Mouse (Mus musculus) bone marrow macrophage, adult 2 months (primary cell): Measurements from ENCODE around the gene Ubac1. TPM values are rescaled to one million over a fixed set of nuclear protein-coding genes. Genes with fewer than 3 reads are reported as not detected.
A peak's percentile ranks its signal among the peaks of the same experiment; 100 is the strongest.

Experiments
- H3K27ac ChIP-seq: 2 replicates; pipeline ENCODE4 v1.5.1; 2012; ENCODE audit warnings: low read depth, low read length; ENCODE audit not compliant: insufficient read depth
- H3K4me1 ChIP-seq: 2 replicates; pipeline ENCODE4 v1.6.1; 2012; ENCODE audit warnings: low read length; ENCODE audit not compliant: control insufficient read depth, insufficient read depth
- H3K4me3 ChIP-seq: 2 replicates; pipeline ENCODE4 v1.5.1; 2012; ENCODE audit warnings: mild to moderate bottlenecking, low read length, moderate library complexity; ENCODE audit not compliant: insufficient read depth
- CTCF ChIP-seq: IDR thresholded peaks from 2 replicates; pipeline ENCODE4 v1.5.1; 2012; ENCODE audit warnings: low read depth, mild to moderate bottlenecking, low read length, moderate library complexity
- POLR2A ChIP-seq: IDR thresholded peaks from 2 replicates; pipeline ENCODE4 v1.6.1; 2012; ENCODE audit warnings: mild to moderate bottlenecking, low read depth, low read length, borderline replicate concordance
- polyA plus RNA-seq: library from polyadenylated mRNA; stranded (reverse); fragments of >200 nt; gene quantifications from 2 replicates; pipeline ENCODE4 v1.2.4, GENCODE M21; 2012; ENCODE audit not compliant: missing spikeins, insufficient read depth, insufficient read length

Ubac1 gene
- polyA plus RNA-seq, 1 experiment = 42.9 TPM

- TF ChIP-seq POLR2A (no peak), CTCF (peak; percentile 61)
- no peaks in the 10 kb centered on the region for H3K4me1 ChIP-seq
These were observed 33.6 kb upstream of the Ubac1 start for GRCm38 (mm10) chr2:26055046-26055746.

GRCm38 (mm10) chr2:26052806-26053205 lies 31.3 kb upstream of the Ubac1 start:
- Histone ChIP-seq H3K4me1 (no peaks in the 10 kb centered on the region), H3K27ac (no peak overlapping the region), H3K4me3 (no peak overlapping the region)
- no peak for TF ChIP-seq POLR2A

More at GRCm38 (mm10) chr2:26055046-26055746, 33.6 kb upstream of the Ubac1 start:
- no peak overlapping the region for H3K27ac ChIP-seq
- H3K4me3 ChIP-seq = no peak overlapping the region

- TF ChIP-seq POLR2A = no peak
- TF ChIP-seq CTCF = no peak
- Histone ChIP-seq H3K4me1 (no peaks in the 10 kb centered on the region), H3K27ac (no peak overlapping the region), H3K4me3 (no peak overlapping the region)
These were observed 27.3 kb upstream of the Ubac1 start for GRCm38 (mm10) chr2:26048816-26049215.

GRCm38 (mm10) chr2:26044216-26044615 lies 22.7 kb upstream of the Ubac1 start:
- Histone ChIP-seq H3K4me3 (no peak overlapping the region), H3K4me1 (no peaks in the 10 kb centered on the region), H3K27ac (no peak overlapping the region)
- TF ChIP-seq POLR2A = no peak
- TF ChIP-seq CTCF = no peak

- no peaks in the 10 kb centered on the region for H3K4me1 ChIP-seq
- TF ChIP-seq POLR2A (no peak), CTCF (no peak)
- H3K4me3 ChIP-seq = no peak overlapping the region
- H3K27ac ChIP-seq = no peak overlapping the region
These were observed 21.1 kb upstream of the Ubac1 start for GRCm38 (mm10) chr2:26042603-26043002.

GRCm38 (mm10) chr2:26041163-26041810 lies 19.7 kb upstream of the Ubac1 start:
- no peak overlapping the region for H3K4me3 ChIP-seq
- no peak overlapping the region for H3K27ac ChIP-seq
- TF ChIP-seq POLR2A (no peak), CTCF (no peak)
- no peaks in the 10 kb centered on the region for H3K4me1 ChIP-seq

GRCm38 (mm10) chr2:26039951-26040350 lies 18.4 kb upstream of the Ubac1 start:
- no peak overlapping the region for H3K27ac ChIP-seq
- no peak overlapping the region for H3K4me3 ChIP-seq
- H3K4me1 ChIP-seq = no peaks in the 10 kb centered on the region
- no peak for TF ChIP-seq POLR2A
- no peak for TF ChIP-seq CTCF

- no peaks in the 10 kb centered on the region for H3K4me1 ChIP-seq
- no peak overlapping the region for H3K4me3 ChIP-seq
- TF ChIP-seq CTCF (no peak), POLR2A (no peak)
- no peak overlapping the region for H3K27ac ChIP-seq
These were observed 15.8 kb upstream of the Ubac1 start for GRCm38 (mm10) chr2:26037386-26037785.

- Histone ChIP-seq H3K27ac (no peak overlapping the region), H3K4me3 (no peak overlapping the region), H3K4me1 (no peaks in the 10 kb centered on the region)
- TF ChIP-seq POLR2A (no peak), CTCF (no peak)
These were observed 12.9 kb upstream of the Ubac1 start for GRCm38 (mm10) chr2:26034344-26035050.

- H3K4me1 ChIP-seq = peaks cover 9% of the 10 kb centered on the region
- no peak overlapping the region for H3K27ac ChIP-seq
- H3K4me3 ChIP-seq = no peak overlapping the region
- no peak for TF ChIP-seq CTCF
- no peak for TF ChIP-seq POLR2A
These were observed 8.7 kb upstream of the Ubac1 start for GRCm38 (mm10) chr2:26030288-26030687.
